Mouse (Mus musculus): ENCODE results near the gene Rrbp1.

The Rrbp1 gene

GRCm38 (mm10) chr2:144011080-144011551 is at the start of gene Rrbp1:
Gene Rrbp1, minus strand, starts transcription at chr2:144011263.
- DNase-seq, result peak; percentile 100

GRCm38 (mm10) chr2:144057735-144058134 is 46.7 kb upstream of the Rrbp1 start:
- no peak for DNase-seq

- DNase-seq, result peak; percentile 95
Measured at GRCm38 (mm10) chr2:144052410-144053065, 41.5 kb upstream of the Rrbp1 start.

GRCm38 (mm10) chr2:144050861-144051260 is 39.8 kb upstream of the Rrbp1 start:
- DNase-seq, result no peak

GRCm38 (mm10) chr2:144050146-144050680 is 39.1 kb upstream of the Rrbp1 start:
- DNase-seq, result no peak

GRCm38 (mm10) chr2:144046916-144047315 is 35.9 kb upstream of the Rrbp1 start:
- peak; percentile 93 for DNase-seq

- DNase-seq, result no peak
Measured at GRCm38 (mm10) chr2:144045756-144046560, 34.9 kb upstream of the Rrbp1 start.

- peak; percentile 95 for DNase-seq
Measured at GRCm38 (mm10) chr2:144044726-144045125, 33.7 kb upstream of the Rrbp1 start.

- peak; percentile 53 for DNase-seq
Measured at GRCm38 (mm10) chr2:144032664-144033063, 21.6 kb upstream of the Rrbp1 start, which contains the start of gene Banf2. Gene Banf2, plus strand, starts transcription at chr2:144033059.

- DNase-seq, result peak; percentile 80
Measured at GRCm38 (mm10) chr2:144030791-144031190, 19.7 kb upstream of the Rrbp1 start.

GRCm38 (mm10) chr2:144026456-144026855 is 15.4 kb upstream of the Rrbp1 start:
- peak; percentile 69 for DNase-seq

GRCm38 (mm10) chr2:144025361-144025760 is 14.3 kb upstream of the Rrbp1 start:
- DNase-seq, result no peak

- no peak for DNase-seq
Measured at GRCm38 (mm10) chr2:144022441-144022840, 11.4 kb upstream of the Rrbp1 start.

GRCm38 (mm10) chr2:144019971-144020370 is 8.9 kb upstream of the Rrbp1 start:
- no peak for DNase-seq

GRCm38 (mm10) chr2:144015861-144016260 is 4.8 kb upstream of the Rrbp1 start:
- peak; percentile 74 for DNase-seq

GRCm38 (mm10) chr2:144014481-144014880 is 3.4 kb upstream of the Rrbp1 start:
- peak; percentile 74 for DNase-seq

- peak; percentile 89 for DNase-seq
Measured at GRCm38 (mm10) chr2:144014051-144014450, 3.0 kb upstream of the Rrbp1 start.

- DNase-seq, result peak; percentile 99
Measured at GRCm38 (mm10) chr2:144010282-144011044, 600 bp downstream of the Rrbp1 start.

- DNase-seq, result peak; percentile 98
Measured at GRCm38 (mm10) chr2:144009551-144010281, 1.3 kb downstream of the Rrbp1 start.

- peak; percentile 89 for DNase-seq
Measured at GRCm38 (mm10) chr2:144009081-144009480, 2.0 kb downstream of the Rrbp1 start.

GRCm38 (mm10) chr2:144007211-144007610 is 3.9 kb downstream of the Rrbp1 start:
- peak; percentile 78 for DNase-seq

- DNase-seq, result peak; percentile 70
Measured at GRCm38 (mm10) chr2:144006686-144007085, 4.4 kb downstream of the Rrbp1 start.

Measured in heart, adult 11 months (tissue).